Mouse (Mus musculus) heart, embryonic 12.5 days (tissue): Measurements from ENCODE around the gene 6720489N17Rik. TPM values are rescaled to one million over a fixed set of nuclear protein-coding genes. Genes with fewer than 3 reads are reported as not detected.

Experiments used
- microRNA-seq: library from miRNA; unstranded; fragments of <30 nt; microRNA quantifications from one replicate; pipeline ENCODE4, GENCODE M21; 2017
- polyA plus RNA-seq: library from polyadenylated mRNA; unstranded; fragments of >200 nt; fragmentation: Nextera tagmentation; extraction: Ambion mirVana; gene quantifications from 2 replicates; pipeline ENCODE4 v1.2.1, GENCODE M21; 2016

6720489N17Rik gene
- polyA plus RNA-seq, 1 experiment from 2014 or later: 7.9 TPM

Small RNA genes within 50 kb of the gene (microRNA-seq; reads per million reads assigned to microRNA genes)
- gene Gm24020: not detected

Other genes with a start within 250 kb of the 6720489N17Rik start
- gene Gm3604, start 241.0 kb downstream of the 6720489N17Rik start, polyA plus RNA-seq: 3.6 and 3.9 TPM in 2 replicates
- 9.0 and 9.5 TPM in 2 replicates for gene Gm49359, start 157.3 kb downstream of the 6720489N17Rik start, polyA plus RNA-seq
- gene Zfp935, start 65.7 kb downstream of the 6720489N17Rik start, polyA plus RNA-seq: not detected in 2 replicates
- 12.0 and 14.8 TPM in 2 replicates for gene Zfp934, start 53.0 kb downstream of the 6720489N17Rik start, polyA plus RNA-seq
- gene Platr25, start 136.5 kb upstream of the 6720489N17Rik start, polyA plus RNA-seq: 17.5 and 18.6 TPM in 2 replicates
- gene Gm5141, start 161.6 kb upstream of the 6720489N17Rik start, polyA plus RNA-seq: 5.7 and 6.4 TPM in 2 replicates
- 0.20 TPM in 1 of 2 replicates, not detected in the other for gene Fbp2, start 234.2 kb upstream of the 6720489N17Rik start, polyA plus RNA-seq